Mouse (Mus musculus): Measurements from ENCODE around the gene Gpr149. TPM values are rescaled to one million over a fixed set of nuclear protein-coding genes. Genes with fewer than 3 reads are reported as not detected.
A peak's percentile ranks its signal among the peaks of the same experiment; 100 is the strongest.

The Gpr149 gene
- polyA plus RNA-seq, 1 experiment from 2014 or later, result 0.19 TPM

GRCm38 (mm10) chr3:62594842-62595241 is 10.1 kb downstream of the Gpr149 start:
- whole genome bisulfite sequencing, result 20% methylated on average over 7 of the region's 7 CpGs
- Histone ChIP-seq H3K27ac (replicated peaks in 1 of 2; ENCODE audit: control insufficient read depth in 1 of 2, insufficient read depth in 1 of 2, low read depth in 2 of 2, low read length in 2 of 2) (no peak overlapping the region), H3K27me3 (ENCODE audit: control insufficient read depth, insufficient read depth, low read length) (no peaks in the 10 kb centered on the region), H3K4me1 (ENCODE audit: control insufficient read depth in 2 of 2, insufficient read depth in 2 of 2, low read length in 2 of 2) (no peaks in the 10 kb centered on the region), H3K9me3 (ENCODE audit: control insufficient read depth, low read length) (no peaks in the 10 kb centered on the region), H3K4me2 (ENCODE audit: low read length) (no peak overlapping the region), H3K36me3 (ENCODE audit: control insufficient read depth, insufficient read depth, low read length) (no peaks in the 10 kb centered on the region), H3K9ac (ENCODE audit: low read length) (no peak overlapping the region), H3K4me3 (ENCODE audit: control insufficient read depth in 1 of 2, insufficient read depth in 1 of 2, low read depth in 1 of 2, low read length in 2 of 2) (no peak overlapping the region)
- ATAC-seq (ENCODE audit: insufficient number of reproducible peaks, insufficient read depth, low FRiP score, low read depth), result no peak

GRCm38 (mm10) chr3:62585072-62585471 is 19.9 kb downstream of the Gpr149 start:
- H3K27ac ChIP-seq (replicated peaks in 1 of 2; ENCODE audit: control insufficient read depth in 1 of 2, insufficient read depth in 1 of 2, low read depth in 2 of 2, low read length in 2 of 2), result no peak overlapping the region
- H3K36me3 ChIP-seq (ENCODE audit: control insufficient read depth, insufficient read depth, low read length), result no peaks in the 10 kb centered on the region
- H3K27me3 ChIP-seq (ENCODE audit: control insufficient read depth, insufficient read depth, low read length), result no peaks in the 10 kb centered on the region
- H3K4me1 ChIP-seq (ENCODE audit: control insufficient read depth in 2 of 2, insufficient read depth in 2 of 2, low read length in 2 of 2), result no peaks in the 10 kb centered on the region
- H3K4me2 ChIP-seq (ENCODE audit: low read length), result no peak overlapping the region
- H3K9me3 ChIP-seq (ENCODE audit: control insufficient read depth, low read length), result no peaks in the 10 kb centered on the region
- no peak for ATAC-seq (ENCODE audit: insufficient number of reproducible peaks, insufficient read depth, low FRiP score, low read depth)
- H3K9ac ChIP-seq (ENCODE audit: low read length), result no peak overlapping the region
- WGBS, result 70% methylated on average over 1 of the region's 1 CpGs
- no peak overlapping the region for H3K4me3 ChIP-seq (ENCODE audit: control insufficient read depth in 1 of 2, insufficient read depth in 1 of 2, low read depth in 1 of 2, low read length in 2 of 2)

GRCm38 (mm10) chr3:62527593-62527992 is 77.3 kb downstream of the Gpr149 start:
- no peak overlapping the region for H3K4me3 ChIP-seq (ENCODE audit: control insufficient read depth in 1 of 2, insufficient read depth in 1 of 2, low read depth in 1 of 2, low read length in 2 of 2)
- no peak for ATAC-seq (ENCODE audit: insufficient number of reproducible peaks, insufficient read depth, low FRiP score, low read depth)
- no peaks in the 10 kb centered on the region for H3K9me3 ChIP-seq (ENCODE audit: control insufficient read depth, low read length)
- no peaks in the 10 kb centered on the region for H3K4me1 ChIP-seq (ENCODE audit: control insufficient read depth in 2 of 2, insufficient read depth in 2 of 2, low read length in 2 of 2)
- H3K36me3 ChIP-seq (ENCODE audit: control insufficient read depth, insufficient read depth, low read length), result no peaks in the 10 kb centered on the region
- WGBS, result 46% methylated on average over 5 of the region's 5 CpGs
- H3K9ac ChIP-seq (ENCODE audit: low read length), result no peak overlapping the region
- no peaks in the 10 kb centered on the region for H3K27me3 ChIP-seq (ENCODE audit: control insufficient read depth, insufficient read depth, low read length)
- no peak overlapping the region for H3K4me2 ChIP-seq (ENCODE audit: low read length)
- H3K27ac ChIP-seq (replicated peaks in 1 of 2; ENCODE audit: control insufficient read depth in 1 of 2, insufficient read depth in 1 of 2, low read depth in 2 of 2, low read length in 2 of 2), result no peak overlapping the region

DNA sequence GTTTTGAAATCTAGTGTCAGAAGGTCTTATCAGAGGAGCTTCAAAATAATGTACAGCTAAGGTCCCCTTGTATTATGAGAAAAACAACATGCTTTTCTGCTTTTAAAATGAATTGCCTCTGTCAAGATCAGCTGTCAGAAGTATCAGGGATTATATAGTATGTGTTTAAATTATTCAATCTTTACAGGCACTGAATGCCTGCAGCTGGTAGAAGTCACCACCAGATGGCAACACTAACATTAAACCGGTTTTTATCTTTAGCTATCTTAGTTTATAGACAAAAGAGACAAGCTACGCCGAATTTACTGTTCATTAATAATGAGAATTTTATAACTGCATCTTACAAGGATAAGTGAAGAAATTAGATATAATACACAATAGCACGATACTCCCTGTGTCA is 77.8 kb downstream of the Gpr149 start:
- no peaks in the 10 kb centered on the region for H3K27me3 ChIP-seq (ENCODE audit: control insufficient read depth, insufficient read depth, low read length)
- H3K27ac ChIP-seq (replicated peaks in 1 of 2; ENCODE audit: control insufficient read depth in 1 of 2, insufficient read depth in 1 of 2, low read depth in 2 of 2, low read length in 2 of 2), result no peak overlapping the region
- H3K4me1 ChIP-seq (ENCODE audit: control insufficient read depth in 2 of 2, insufficient read depth in 2 of 2, low read length in 2 of 2), result no peaks in the 10 kb centered on the region
- H3K9me3 ChIP-seq (ENCODE audit: control insufficient read depth, low read length), result no peaks in the 10 kb centered on the region
- H3K4me2 ChIP-seq (ENCODE audit: low read length), result no peak overlapping the region
- no peak overlapping the region for H3K4me3 ChIP-seq (ENCODE audit: control insufficient read depth in 1 of 2, insufficient read depth in 1 of 2, low read depth in 1 of 2, low read length in 2 of 2)
- H3K36me3 ChIP-seq (ENCODE audit: control insufficient read depth, insufficient read depth, low read length), result no peaks in the 10 kb centered on the region
- 39% methylated on average over 4 of the region's 4 CpGs for WGBS
- H3K9ac ChIP-seq (ENCODE audit: low read length), result no peak overlapping the region
- ATAC-seq (ENCODE audit: insufficient number of reproducible peaks, insufficient read depth, low FRiP score, low read depth), result no peak

DNA sequence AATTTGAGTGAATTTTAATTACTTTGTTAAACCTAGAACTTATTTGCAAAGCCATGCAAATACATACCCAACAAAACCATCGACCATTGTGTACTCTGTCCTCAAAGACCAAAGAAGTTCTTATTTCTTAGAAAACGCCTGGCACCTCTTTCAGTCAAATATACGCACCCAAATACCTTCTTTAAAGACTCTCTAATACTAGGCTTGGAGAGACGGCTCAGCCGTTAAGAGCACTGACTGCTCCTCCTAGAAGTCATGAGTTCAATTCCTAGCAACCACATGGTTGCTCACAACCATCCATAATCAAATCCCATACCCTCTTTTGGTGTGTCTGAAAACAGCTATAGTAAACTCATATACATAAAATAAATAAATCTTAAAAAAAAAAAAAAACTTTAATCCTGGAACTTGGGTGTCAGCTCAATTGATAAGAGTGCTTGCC is 97.7 kb downstream of the Gpr149 start:
- Histone ChIP-seq H3K9me3 (ENCODE audit: control insufficient read depth, low read length) (no peaks in the 10 kb centered on the region), H3K4me2 (ENCODE audit: low read length) (peak overlapping the region; percentile 78), H3K27ac (replicated peaks in 1 of 2; ENCODE audit: control insufficient read depth in 1 of 2, insufficient read depth in 1 of 2, low read depth in 2 of 2, low read length in 2 of 2) (no peak overlapping the region), H3K4me3 (ENCODE audit: control insufficient read depth in 1 of 2, insufficient read depth in 1 of 2, low read depth in 1 of 2, low read length in 2 of 2) (peak overlapping the region; percentile 83 to 97), H3K36me3 (ENCODE audit: control insufficient read depth, insufficient read depth, low read length) (no peaks in the 10 kb centered on the region), H3K9ac (ENCODE audit: low read length) (no peak overlapping the region), H3K4me1 (ENCODE audit: control insufficient read depth in 2 of 2, insufficient read depth in 2 of 2, low read length in 2 of 2) (peaks cover 2 to 14% of the 10 kb centered on the region in 2 experiments; a peak in 3 of 4 replicates), H3K27me3 (ENCODE audit: control insufficient read depth, insufficient read depth, low read length) (no peaks in the 10 kb centered on the region)
- no peak for ATAC-seq (ENCODE audit: insufficient number of reproducible peaks, insufficient read depth, low FRiP score, low read depth)
- 39% methylated on average over 5 of the region's 5 CpGs for WGBS

DNA sequence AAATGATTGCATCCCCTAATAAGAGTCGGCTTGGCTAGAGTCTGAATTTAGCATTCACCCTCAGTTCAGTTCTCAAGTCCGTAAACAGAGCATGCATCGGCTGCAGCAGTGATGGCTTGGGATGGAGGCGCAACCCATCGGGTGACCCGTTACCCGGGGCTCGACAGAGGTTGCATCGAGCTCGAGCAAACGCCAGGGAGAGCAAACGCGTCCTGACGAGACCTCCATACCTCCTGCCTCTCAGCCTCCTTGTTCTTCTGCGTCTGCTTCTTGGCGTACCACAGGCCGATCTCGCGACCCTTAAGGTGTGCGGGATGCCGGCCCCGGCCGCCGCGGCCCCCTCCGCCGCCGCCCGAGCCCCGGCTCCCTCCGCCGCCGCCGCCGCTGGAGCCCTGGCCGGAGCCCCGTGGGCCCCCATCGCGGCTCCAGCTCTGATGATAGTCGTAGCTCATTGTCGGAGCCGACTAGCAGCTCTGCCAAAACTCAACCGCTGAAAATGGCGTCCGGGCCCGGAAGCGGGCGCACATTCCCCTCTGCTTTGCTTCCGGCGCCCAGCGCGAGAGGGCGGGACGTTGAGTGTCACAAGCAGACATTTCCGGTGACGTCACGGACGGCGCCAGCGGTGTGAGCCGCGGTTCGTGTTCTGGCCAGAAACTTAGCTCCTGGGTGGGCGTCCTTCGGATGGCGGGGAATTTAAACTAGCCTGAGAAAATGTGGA is 98.3 kb downstream of the Gpr149 start, which contains the start of gene Dhx36:
Gene Dhx36, minus strand, starts transcription at position 517 of the 718 bp plus-strand sequence.
- ATAC-seq (ENCODE audit: insufficient number of reproducible peaks, insufficient read depth, low FRiP score, low read depth), result peak; percentile 97
- Histone ChIP-seq H3K4me3 (ENCODE audit: control insufficient read depth in 1 of 2, insufficient read depth in 1 of 2, low read depth in 1 of 2, low read length in 2 of 2) (peak within 1 kb of the TSS; percentile 83 to 97), H3K4me1 (ENCODE audit: control insufficient read depth in 2 of 2, insufficient read depth in 2 of 2, low read length in 2 of 2) (peaks cover 2 to 14% of the 10 kb centered on the region in 2 experiments; a peak in 3 of 4 replicates), H3K36me3 (ENCODE audit: control insufficient read depth, insufficient read depth, low read length) (peaks cover 3% of the 10 kb centered on the region), H3K9me3 (ENCODE audit: control insufficient read depth, low read length) (no peaks in the 10 kb centered on the region), H3K27ac (replicated peaks in 1 of 2; ENCODE audit: control insufficient read depth in 1 of 2, insufficient read depth in 1 of 2, low read depth in 2 of 2, low read length in 2 of 2) (peak within 1 kb of the TSS; percentile 64 to 94), H3K27me3 (ENCODE audit: control insufficient read depth, insufficient read depth, low read length) (no peaks in the 10 kb centered on the region), H3K4me2 (ENCODE audit: low read length) (peak within 1 kb of the TSS; percentile 78), H3K9ac (ENCODE audit: low read length) (peak within 1 kb of the TSS; percentile 95)
- 1% methylated on average over 66 of the region's 66 CpGs for WGBS

GRCm38 (mm10) chr3:62505166-62505900 is 99.6 kb downstream of the Gpr149 start:
- H3K9me3 ChIP-seq (ENCODE audit: control insufficient read depth, low read length), result no peaks in the 10 kb centered on the region
- WGBS, result 74% methylated on average over 5 of the region's 5 CpGs
- no peak for ATAC-seq (ENCODE audit: insufficient number of reproducible peaks, insufficient read depth, low FRiP score, low read depth)
- peak overlapping the region in 1 of 2 experiments; percentile 97; a peak in 3 of 4 replicates for H3K4me3 ChIP-seq (ENCODE audit: control insufficient read depth in 1 of 2, insufficient read depth in 1 of 2, low read depth in 1 of 2, low read length in 2 of 2)
- no peak overlapping the region for H3K27ac ChIP-seq (replicated peaks in 1 of 2; ENCODE audit: control insufficient read depth in 1 of 2, insufficient read depth in 1 of 2, low read depth in 2 of 2, low read length in 2 of 2)
- peak overlapping the region; percentile 78 for H3K4me2 ChIP-seq (ENCODE audit: low read length)
- H3K27me3 ChIP-seq (ENCODE audit: control insufficient read depth, insufficient read depth, low read length), result no peaks in the 10 kb centered on the region
- peak overlapping the region; percentile 95 for H3K9ac ChIP-seq (ENCODE audit: low read length)
- peaks cover 16% of the 10 kb centered on the region for H3K36me3 ChIP-seq (ENCODE audit: control insufficient read depth, insufficient read depth, low read length)
- H3K4me1 ChIP-seq (ENCODE audit: control insufficient read depth in 2 of 2, insufficient read depth in 2 of 2, low read length in 2 of 2), result peaks cover 2 to 14% of the 10 kb centered on the region in 2 experiments; a peak in 3 of 4 replicates
